Mouse (Mus musculus) ZHBTc4 (cell line): Measurements from ENCODE around the gene Dennd5b.
A peak's percentile ranks its signal among the peaks of the same experiment; 100 is the strongest.

ENCODE experiments used
- DNase-seq: peaks from one replicate; pipeline ENCODE4 v3.0.0-alpha.2; 2011; ENCODE audit warnings: low read depth, low spot score

The Dennd5b gene

DNA sequence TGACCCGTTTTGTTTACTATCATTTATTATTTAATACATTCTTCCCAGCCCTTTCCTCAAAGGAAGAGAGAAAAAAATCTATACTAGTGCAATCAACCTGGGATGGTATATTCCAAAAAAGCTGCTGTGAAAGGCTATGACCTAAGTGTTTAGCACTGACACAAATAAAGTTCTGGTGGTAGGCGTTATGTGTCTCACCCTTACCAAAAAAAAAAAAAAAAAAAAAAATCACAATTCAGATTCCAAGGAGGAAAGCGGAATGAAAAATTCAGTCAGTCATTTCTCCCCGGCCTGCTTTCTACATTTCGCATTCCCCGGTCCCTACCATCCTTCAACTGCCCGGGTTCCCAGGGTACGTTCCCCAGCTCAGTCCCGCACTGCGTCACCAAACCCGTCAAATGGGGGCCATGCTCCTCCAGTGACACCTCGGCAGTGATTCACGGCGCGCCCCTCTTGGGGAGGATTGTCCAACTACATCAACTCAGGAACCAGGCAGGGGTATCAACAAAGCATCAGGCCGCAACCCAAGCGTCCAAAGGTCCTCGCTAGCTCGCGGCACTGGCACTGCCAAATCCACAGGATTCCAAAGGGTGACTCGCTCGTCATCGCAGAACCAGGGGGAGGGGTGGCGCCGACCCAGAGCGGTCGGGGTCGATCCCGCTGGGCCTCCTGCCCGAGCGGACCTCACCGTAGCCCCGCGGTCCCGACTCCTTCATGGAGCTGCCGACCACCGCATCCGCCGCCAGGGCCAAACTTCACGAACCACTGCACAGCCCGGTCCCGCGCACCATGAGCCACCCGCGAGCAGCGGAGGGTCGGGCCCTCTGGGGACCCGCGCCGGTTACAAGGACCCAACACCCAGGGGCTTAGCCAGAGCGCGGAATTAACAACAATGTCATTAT lies 1.1 kb downstream of the Dennd5b start:
- peak; percentile 81 for DNase-seq

DNA sequence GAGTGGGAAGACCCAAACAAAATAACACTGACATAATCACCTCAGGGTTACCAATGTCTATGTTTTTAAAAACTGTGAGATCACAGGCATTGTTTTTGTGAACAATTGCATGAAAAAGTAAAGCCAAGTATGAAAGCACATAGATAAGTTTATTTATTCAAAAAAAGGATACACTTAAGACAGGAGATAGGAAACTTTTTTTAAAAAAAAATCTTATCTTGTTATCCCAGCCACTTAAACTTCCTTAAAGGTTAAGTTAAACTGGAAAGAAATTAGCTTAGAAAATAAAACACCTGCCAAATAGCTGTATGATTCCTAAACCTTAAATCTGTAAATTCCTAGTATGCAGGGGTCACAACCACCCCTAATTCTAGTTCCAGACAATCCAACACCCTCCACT lies 2.5 kb downstream of the Dennd5b start:
- DNase-seq, result no peak

DNA sequence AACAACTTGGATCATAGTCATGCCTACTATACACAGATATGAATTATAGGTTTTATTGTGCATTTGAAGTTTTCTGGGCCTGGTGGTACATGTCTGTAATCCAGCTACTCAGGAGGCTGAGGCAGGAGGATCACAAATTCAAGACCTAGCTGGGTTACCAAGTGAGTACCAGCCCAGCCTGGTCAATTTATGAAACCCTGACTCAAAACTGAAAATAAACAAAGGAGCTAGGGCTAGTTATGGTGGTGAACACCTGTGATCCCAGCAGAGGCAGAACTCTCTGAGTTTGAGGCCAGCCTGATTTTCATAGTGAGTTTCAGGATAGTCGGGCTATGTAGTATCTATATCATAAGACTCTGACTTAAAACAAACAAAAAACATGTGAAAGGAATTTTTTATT lies 4.2 kb downstream of the Dennd5b start:
- DNase-seq, result no peak

DNA sequence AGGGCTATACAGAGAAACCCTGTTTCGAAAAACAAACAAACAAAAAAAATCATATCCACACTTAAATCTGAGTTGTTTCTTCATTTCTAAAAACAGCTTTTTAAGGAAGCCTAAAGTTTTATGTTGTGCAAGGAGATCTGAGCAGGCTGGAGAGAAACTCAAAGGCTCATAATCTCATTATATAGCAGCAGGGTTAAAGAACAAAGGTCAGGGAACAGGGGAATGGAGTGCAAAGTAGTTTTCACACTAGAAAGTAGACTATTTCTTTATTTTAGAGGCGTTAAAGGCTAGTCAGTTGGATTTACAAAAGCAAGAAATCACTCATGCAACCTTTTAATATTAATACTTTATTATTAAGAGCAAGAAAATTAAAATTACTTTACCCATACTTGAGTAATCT lies 5.2 kb downstream of the Dennd5b start:
- no peak for DNase-seq

DNA sequence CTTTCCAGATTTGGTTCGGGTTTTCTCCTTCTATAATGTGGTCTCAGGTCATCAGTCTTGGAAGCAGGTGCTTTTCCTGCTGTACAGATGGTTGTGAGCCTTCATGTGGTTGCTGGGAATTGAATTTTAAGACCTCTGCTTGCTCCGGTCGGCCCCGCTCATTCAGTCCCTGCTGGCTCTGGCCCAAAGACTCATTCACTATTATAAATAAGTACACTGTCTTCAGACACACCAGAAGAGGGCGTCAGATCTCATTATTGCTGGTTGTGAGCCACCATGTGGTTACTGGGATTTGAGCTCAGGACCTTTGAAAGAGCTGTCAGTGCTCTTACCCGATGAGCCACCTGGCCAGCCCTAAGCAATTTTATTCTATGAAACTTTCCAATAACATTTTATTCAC lies 6.1 kb downstream of the Dennd5b start:
- DNase-seq, result peak; percentile 32

DNA sequence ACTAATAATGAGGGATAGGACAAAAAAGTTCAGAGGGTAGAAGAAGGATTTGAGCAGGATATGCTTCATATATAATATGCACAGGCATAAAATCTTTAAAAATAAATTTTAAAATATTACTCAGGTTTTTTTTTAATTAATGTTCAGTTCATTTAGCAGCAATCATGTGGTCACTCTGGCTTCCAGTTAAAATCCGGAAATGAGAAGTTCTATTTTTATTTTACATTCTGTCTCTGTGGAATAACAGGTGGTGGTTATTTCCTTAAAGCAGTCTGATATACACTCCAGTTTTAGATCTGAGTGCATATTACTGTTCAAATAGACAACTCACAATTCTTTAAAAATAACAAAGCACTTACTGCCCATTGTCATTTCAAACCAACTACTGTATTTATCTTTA lies 6.9 kb downstream of the Dennd5b start:
- no peak for DNase-seq

DNA sequence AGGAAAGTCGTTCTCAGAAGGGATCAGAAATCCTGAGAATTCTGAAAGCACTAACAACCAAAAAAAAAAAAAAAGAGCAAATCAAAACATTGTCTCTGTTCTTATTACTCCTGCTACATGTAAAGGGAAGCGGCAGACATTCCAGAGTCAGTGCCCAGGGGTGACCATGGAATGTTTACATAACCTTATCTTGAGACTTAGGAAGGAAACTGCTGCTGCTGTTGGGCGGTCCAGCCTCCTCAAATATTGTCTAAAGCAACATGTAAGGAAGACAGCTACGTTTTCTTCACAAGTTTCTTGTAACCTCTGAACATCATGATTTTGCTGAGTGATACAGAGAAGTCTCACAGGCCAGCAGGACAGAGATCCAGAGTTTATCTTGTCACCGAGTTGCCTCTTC lies 8.0 kb downstream of the Dennd5b start:
- no peak for DNase-seq

DNA sequence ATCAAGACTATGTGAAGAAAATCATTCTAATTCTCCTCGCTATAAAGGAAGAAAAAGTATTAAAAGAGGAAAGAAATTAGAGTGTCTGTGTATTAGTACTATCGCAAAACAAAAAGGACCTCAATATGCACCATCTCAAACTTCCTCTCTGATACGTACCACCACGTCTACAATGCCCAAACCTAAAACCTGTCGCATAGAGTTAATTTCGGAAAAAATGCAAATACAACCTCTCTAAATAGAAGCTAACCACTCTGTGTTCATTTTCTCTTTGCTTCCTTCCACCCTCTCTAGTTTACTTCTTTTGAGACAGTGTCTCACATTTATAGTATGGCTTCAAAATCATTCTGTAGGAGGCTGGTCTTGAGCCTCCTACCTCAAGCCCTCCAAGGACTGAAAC lies 9.1 kb downstream of the Dennd5b start:
- no peak for DNase-seq

DNA sequence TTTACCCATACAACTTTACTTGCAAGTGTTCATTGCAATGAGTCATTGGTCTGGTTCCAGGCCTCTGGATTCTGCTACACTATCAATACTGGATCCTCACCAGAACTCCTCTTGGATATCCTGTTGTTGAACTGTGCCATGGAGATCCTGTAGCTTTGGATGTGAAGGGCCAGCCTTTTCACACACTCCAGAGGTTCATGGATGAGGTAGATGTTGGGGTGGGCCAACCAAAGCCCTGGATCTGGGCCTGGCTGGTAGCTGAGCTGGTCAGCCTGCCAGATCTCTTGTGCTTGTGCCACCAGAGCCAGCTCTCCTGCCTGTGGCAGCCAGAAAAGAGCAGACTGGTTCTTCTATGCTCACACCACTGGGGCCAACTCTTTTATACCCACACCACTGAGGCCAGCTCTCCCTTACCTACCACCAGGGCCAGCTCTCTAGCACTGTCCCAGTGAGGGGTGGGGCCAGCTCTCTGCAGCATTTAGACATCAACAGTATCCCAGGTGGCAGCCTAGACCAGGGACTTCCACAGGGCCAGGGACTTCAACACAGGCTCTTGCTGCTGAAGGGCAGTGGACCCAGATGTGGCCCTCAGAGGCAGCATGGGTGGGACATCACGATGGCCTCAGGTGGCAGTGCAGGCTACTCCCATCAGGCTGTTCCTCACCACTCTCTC lies 24.2 kb downstream of the Dennd5b start:
- DNase-seq, result no peak

DNA sequence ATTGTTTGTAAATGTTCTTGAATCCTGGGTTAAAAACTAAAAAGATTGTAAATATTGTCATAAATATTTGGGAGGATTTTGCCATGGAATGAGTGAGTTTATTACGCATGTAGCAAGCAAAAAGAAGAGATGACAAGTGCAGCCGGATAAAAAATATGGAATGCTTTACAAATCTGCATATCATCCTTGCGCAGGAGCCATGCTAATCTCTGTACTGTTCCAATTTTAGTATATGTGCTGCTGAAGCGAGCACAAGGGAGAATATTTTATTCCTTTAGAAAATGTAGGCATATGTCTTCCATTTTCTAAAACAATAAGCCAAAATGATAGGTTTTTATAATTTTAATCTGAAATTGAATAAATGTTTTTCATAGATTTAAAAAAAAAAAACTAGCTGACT lies 27.6 kb downstream of the Dennd5b start:
- DNase-seq, result no peak

DNA sequence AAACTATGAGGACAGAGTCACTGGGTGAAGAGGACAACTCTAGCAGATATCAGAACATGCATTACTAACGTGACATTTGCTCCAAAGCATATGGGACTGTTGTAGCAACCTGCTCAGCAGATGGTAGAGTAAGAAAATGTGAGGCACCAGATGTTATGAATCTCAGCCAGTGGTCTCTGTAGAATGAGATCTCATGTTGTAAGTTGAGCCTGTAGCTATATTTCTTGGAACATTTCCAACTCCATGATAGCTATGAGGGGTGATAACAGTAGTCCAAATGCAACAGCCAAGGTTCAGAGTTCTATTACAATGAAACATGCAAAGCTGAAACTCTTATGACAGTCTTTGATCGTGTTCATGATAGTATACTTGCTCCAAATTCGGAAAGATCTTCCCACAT lies 28.6 kb downstream of the Dennd5b start:
- no peak for DNase-seq

DNA sequence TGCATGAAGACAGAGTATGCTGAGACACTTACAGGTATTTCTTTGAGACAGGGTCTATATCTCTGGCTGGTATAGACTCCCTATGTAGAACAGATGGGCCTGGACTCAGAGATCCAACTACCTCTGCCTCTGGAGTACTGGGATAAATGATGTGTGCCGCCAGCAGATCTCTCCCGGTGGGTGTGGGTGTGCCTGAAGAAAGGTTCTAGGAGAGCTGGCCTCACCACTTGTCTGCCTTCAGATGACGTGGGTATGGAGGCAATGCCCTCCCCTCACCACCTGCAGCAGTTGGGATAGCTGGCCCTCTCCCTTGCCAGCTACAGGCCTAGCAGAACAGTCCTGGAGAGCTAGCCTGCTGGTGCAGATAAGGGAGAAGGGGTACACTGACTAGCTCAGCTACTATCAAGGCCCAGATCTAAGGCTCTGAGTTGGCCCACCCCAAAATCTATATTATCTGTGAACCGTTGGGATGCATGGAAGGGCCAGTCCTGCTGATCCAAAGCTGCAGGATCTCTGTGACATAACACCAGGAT lies 30.8 kb downstream of the Dennd5b start:
- DNase-seq, result no peak

DNA sequence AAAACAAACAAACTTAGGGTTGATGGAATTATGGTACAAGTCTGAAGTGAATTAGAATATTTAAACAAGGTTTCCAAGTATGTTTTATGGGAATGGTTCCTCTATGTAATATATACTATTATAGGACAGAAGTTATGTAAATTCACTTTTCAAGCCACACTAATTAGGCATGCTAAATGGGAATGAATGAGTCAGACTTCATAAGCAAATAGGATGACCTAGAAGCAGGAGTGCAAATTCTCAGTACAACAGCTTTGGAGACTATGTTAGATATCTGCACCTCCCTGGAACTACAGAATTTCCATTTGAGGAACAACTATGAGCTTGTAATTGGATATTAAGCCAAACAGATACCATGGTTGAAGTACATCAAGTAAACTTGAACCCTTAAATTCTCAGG lies 38.1 kb downstream of the Dennd5b start:
- DNase-seq, result no peak

DNA sequence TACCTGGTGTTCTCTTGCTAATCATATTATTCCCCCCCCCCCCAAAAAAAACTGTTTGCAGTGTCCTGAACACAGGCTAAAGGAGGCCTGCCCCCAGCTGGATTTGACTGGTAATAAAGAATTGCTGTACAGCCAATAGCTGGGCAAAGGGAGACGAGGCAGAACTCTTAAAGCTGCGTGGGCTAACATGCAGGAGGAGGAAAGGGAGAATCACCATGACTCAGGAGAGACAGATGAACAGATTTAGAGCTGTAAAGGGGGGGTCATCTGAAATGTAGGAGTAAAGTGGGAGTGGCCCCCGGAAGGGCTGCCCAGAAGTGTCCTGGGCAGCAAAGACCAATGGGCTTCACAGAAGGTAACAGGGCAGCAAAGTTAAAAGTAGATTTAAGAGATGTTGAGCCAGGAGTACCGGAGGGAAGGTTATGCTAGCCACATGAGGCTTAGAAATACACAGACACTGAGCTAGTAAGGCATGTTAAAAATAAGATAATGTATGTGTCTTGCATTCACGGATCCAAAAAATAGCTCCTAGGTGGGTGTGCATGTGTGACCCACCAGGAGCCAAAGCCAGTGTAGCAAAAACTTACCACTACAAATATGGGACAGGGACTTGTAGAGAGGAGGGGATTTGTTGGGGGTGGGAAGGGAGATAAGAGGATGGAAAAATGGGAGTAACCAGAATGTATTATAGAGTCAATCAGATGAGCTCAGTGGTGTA lies 40.7 kb downstream of the Dennd5b start:
- DNase-seq, result no peak

DNA sequence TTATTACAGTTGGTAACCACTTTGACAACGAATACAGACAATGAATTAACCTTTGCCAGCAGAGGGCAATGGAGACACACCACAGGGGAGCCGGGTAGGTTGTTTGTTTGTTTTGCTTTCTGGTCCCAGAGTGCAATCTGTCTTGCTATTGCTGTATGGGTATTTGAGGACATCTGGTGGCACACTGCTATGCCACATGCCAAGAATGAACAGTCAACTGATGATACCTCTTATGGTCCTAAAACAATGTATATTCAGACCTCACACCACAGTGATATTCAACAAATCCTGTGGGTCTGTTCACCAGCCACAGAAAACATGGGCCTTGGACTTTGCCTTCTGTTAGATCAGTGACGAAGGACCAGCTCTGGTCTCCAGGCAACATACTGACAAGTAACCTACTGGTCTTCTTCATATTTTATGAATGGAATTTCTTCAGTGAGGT lies 43.5 kb downstream of the Dennd5b start:
- DNase-seq, result peak; percentile 32

DNA sequence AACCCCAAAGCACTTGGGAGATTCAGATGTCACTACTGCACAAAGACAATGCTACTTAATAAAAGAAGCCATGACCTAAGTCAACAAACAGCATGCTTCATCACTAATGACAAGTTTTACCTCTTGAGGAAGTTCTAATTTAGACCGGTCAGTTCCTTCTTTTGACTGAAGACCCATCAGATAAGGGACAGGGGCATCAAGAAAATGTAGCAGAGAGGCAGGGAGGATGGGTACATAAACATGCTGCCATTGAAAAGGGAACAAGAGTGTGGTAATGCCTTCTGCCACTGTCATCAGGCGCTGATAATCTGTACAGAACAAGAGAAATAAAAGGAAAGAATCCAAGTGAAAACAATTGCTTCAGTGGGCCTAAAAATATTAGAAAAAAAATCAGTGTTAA lies 46.7 kb downstream of the Dennd5b start:
- DNase-seq, result no peak

DNA sequence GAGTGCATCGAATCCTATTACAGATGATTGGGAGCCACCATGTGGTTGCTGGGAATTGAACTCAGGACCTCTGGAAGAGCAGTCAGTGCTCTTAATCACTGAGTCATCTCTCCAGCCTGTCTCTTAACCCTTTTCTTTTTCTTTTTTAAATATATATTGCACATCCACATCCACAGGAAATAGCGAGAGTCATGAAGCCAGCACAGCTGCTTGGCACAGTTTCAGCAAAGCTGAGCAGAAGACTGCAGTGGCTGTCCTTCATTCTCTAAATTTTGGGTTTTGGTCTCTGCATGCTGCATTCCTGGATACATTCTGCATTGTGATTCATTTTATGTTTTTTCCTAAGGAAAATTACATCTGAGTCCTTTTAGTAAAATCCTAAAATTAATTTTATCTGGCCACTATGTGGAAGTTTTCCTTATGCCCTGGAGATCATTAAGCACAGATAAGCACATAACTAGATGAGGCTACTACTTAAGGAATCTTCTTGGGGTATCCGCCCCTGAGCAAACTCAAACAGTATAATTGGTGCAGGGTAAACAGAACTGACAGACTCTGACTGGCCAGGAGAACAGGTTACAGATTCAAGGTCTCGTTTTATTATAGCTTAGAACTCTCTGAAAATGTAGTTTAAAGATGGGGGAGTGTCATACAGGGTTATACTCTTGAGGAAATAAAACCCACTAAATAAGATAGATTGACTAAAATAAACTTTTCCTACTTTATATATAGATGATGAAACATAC lies 50.3 kb downstream of the Dennd5b start:
- no peak for DNase-seq

DNA sequence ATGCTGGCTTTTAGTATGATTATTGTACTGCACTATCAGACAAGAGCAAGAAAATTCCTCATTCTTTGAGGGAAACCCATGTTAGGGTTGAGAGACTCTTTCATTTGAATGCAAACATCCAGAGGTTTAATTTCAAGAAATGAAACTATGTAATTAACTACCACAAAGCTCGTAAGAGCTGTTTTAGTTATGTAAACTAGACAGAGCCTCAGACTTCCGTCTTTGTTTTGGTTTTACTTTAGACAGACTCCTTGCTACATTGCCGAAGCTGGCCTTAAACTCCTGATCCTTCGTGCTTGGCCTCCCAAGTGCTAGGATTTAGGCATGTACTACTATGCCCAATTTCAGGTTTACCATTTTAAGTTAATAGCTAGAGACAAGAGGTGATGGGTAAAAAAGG lies 61.4 kb downstream of the Dennd5b start:
- no peak for DNase-seq

DNA sequence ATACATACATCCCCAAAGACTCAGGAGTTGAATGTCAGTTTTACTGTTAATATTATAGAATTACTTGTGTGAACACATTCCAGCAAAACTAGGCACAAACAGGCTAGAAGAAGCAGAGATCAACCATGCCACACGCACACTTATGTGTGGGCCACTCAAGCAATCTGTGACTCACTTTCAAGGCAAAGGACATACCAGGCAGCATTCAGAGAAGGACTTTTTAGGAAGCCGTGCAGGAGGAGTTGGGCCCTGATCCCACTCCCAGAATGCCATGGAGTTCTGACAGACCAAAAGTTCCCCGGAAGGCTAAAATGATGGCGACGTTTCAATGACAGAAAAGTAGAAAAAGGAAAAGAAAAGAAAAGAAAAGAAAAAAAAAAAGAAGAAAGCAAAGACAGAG lies 69.3 kb downstream of the Dennd5b start:
- DNase-seq, result no peak

DNA sequence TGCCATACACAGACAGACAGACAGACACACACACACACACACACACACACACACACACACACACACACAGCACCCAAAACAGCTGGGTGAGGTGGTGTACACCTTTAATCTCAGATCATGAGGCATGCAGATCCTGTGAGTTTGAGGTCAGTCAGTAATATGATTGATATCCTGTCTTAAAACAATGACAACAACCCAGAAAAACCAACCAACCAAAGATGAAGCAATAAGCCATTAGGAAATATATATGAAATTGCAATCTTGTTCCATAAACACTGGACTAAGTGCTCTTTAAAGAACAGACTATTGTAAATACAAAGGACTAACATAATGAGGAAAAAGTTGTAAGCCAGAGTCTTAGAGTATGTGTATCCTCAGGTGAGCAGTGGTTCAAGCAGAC lies 70.1 kb downstream of the Dennd5b start:
- no peak for DNase-seq

DNA sequence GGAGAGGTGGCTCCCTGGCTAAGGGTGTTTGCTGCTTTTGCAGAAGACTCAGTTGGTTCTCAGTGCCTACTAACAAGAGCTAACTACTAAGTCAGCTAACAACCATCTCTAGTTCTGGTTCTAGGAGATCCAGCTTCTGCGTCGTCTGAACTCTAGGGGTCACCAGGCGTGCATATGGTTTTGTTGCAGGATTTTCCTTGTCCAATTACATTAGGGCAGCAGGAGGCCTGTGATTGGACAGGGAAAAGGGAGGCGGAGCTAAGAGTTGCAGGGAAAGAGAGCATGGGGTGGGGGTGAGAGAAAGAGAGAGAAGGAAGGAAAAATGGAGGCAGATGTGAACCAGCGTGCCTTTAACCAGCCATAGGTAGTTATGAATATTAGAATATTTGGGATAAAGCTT lies 83.0 kb downstream of the Dennd5b start:
- peak; percentile 80 for DNase-seq
